Mouse (Mus musculus): ENCODE measurements around the gene Sorcs3.

The Sorcs3 gene

DNA sequence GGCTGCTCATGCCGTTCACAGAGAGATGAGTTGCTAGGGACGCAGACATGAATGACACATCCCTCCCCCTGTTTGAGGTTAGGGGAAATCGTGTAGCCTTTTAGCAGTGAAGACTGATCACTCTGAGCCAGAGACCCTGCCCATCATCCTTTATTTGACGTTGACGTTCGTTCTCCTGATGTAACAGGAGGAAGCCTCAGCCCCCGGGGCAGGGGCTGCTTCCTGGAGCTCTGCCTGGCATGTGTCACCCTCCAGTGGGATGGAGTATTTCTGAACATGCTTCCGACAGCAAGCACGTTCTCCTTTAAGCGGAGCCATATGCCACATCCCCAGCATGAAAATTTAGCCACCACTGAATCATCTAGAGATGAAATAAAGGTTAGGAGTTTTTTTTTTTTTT is 162.2 kb downstream of the Sorcs3 start:
- Histone ChIP-seq H3K9me3 (ENCODE audit: low read length) (no peaks in the 10 kb centered on the region), H3K36me3 (ENCODE audit: insufficient read depth, low read length) (no peaks in the 10 kb centered on the region), H3K4me1 (replicated peaks; ENCODE audit: low read depth, low read length) (no peaks in the 10 kb centered on the region), H3K4me3 (replicated peaks; ENCODE audit: low read length) (no peak overlapping the region), H3K27me3 (ENCODE audit: insufficient read depth, low read length) (no peaks in the 10 kb centered on the region)
- TF ChIP-seq CTCF (conservative IDR thresholded peaks at IDR 0.05; ENCODE audit: low read length) (no peak), NANOG (IDR thresholded peaks at IDR 0.05; ENCODE audit: borderline replicate concordance, low read length) (no peak), POU5F1 (IDR thresholded peaks at IDR 0.05; ENCODE audit: borderline replicate concordance, low read length) (no peak)

DNA sequence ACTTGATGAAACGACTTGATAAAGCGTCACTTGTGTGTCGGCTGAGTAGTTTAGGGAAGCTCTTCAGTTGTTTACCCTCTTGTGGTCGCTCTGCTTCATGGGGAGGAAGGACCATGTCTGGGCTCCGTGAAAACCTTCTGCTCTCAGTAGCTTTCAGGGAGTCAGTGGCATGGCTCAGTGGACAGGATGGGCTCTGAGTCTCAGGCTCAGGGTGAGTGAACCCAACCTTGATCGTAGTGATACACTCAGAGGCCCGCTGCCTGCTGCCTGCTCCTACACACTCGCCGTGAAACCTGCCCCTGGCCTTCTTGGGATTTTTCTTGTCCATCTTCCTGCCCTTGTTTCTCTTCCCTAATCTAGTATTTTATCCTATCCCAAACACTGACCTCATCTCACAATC is 166.0 kb downstream of the Sorcs3 start:
- no peaks in the 10 kb centered on the region for H3K27me3 ChIP-seq (ENCODE audit: insufficient read depth, low read length)
- H3K4me3 ChIP-seq (replicated peaks; ENCODE audit: low read length) = no peak overlapping the region
- TF ChIP-seq CTCF (conservative IDR thresholded peaks at IDR 0.05; ENCODE audit: low read length) (no peak), NANOG (IDR thresholded peaks at IDR 0.05; ENCODE audit: borderline replicate concordance, low read length) (no peak), POU5F1 (IDR thresholded peaks at IDR 0.05; ENCODE audit: borderline replicate concordance, low read length) (no peak)
- H3K4me1 ChIP-seq (replicated peaks; ENCODE audit: low read depth, low read length) = no peaks in the 10 kb centered on the region
- H3K36me3 ChIP-seq (ENCODE audit: insufficient read depth, low read length) = no peaks in the 10 kb centered on the region
- no peaks in the 10 kb centered on the region for H3K9me3 ChIP-seq (ENCODE audit: low read length)

DNA sequence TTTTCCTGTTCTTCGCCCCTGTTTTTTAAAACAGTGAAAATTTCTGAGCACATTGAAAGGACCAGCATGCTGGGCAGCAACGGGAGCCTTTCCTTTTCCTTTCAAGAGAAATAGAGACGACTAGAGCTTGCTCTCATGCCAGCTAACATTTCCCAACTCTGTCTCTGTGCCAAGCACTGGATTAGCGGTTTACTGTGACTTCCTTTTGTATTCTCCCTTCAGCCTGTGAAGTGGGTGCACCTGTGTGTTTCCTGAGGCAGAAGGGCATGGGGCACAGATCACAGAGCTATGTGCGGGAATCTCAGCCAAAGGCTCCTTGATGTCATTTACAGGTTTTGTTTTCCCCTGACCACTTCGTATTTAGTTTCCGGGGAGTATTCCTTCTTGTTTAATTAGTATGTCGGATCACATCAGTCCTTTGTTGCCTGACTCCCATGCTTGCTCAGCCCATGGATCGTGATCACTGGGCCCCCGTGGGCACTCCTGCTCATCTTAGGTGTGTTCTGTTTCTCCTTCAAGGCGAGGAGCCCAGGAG is 172.2 kb downstream of the Sorcs3 start:
- no peak overlapping the region for H3K4me3 ChIP-seq (replicated peaks; ENCODE audit: low read length)

DNA sequence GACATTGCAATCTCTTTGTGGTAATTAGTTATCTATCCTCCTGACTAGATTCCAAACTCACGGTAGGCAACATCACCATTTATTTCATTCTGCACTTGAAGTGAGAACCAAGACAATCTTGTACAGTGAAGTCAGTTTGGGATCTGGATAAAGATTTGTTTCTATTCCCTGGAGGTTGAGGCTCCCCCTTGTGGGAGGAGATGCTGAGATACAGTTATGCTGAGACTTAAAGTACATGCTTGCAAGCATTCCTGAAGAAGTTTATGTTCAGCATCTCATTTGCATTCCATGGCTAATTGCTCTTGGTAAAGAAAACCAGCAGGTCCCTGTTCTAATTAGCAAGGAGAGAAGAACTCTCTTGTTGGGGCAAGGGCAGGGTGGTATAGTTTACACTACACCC is 185.7 kb downstream of the Sorcs3 start:
- Histone ChIP-seq H3K4me1 (replicated peaks; ENCODE audit: low read depth, low read length) (no peaks in the 10 kb centered on the region), H3K27me3 (ENCODE audit: insufficient read depth, low read length) (no peaks in the 10 kb centered on the region), H3K9me3 (ENCODE audit: low read length) (no peaks in the 10 kb centered on the region), H3K4me3 (replicated peaks; ENCODE audit: low read length) (no peak overlapping the region), H3K36me3 (ENCODE audit: insufficient read depth, low read length) (no peaks in the 10 kb centered on the region)
- TF ChIP-seq POU5F1 (IDR thresholded peaks at IDR 0.05; ENCODE audit: borderline replicate concordance, low read length) (no peak), NANOG (IDR thresholded peaks at IDR 0.05; ENCODE audit: borderline replicate concordance, low read length) (no peak), CTCF (conservative IDR thresholded peaks at IDR 0.05; ENCODE audit: low read length) (no peak)

More for the DNA sequence above, 172.2 kb downstream of the Sorcs3 start:
- H3K27me3 ChIP-seq (ENCODE audit: insufficient read depth, low read length) = no peaks in the 10 kb centered on the region
- no peaks in the 10 kb centered on the region for H3K4me1 ChIP-seq (replicated peaks; ENCODE audit: low read depth, low read length)
- H3K9me3 ChIP-seq (ENCODE audit: low read length) = no peaks in the 10 kb centered on the region
- no peaks in the 10 kb centered on the region for H3K36me3 ChIP-seq (ENCODE audit: insufficient read depth, low read length)
- TF ChIP-seq NANOG (IDR thresholded peaks at IDR 0.05; ENCODE audit: borderline replicate concordance, low read length) = no peak
- TF ChIP-seq POU5F1 (IDR thresholded peaks at IDR 0.05; ENCODE audit: borderline replicate concordance, low read length) = no peak
- no peak for TF ChIP-seq CTCF (conservative IDR thresholded peaks at IDR 0.05; ENCODE audit: low read length)

DNA sequence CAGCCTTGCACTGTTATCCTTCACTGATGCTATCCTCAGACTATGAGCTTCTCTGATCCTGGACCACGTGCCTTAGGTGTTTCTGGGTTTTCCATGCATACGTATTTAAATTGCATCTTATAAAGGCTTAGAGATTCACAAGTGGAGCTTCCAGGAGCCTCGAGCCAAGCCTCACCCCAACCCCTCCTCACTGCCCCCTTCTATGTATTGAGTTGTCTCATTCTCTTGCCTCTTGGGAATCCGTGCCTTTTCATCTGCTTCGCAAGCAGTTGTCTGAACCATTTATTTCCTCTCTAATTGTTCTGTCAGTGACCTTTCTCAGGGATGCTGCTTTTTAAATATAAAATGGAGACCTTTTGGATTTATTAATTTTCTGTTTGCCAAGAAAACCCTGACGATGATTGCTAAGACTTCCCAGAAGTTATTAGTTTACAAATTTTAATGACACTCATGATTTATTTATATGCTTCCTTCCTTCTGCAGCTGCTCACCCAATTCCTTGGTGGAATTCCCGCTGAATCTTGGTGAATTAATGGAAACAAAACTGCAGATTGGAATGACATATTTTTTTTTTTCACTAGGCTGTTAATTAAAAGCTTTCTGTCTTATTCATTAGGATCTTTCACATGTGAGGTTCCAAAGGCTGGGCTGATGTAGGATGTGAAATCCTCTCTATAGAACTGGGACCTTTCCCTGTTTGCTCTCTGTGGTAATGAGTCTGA is 199.1 kb downstream of the Sorcs3 start:
- no peaks in the 10 kb centered on the region for H3K36me3 ChIP-seq (ENCODE audit: insufficient read depth, low read length)
- TF ChIP-seq POU5F1 (IDR thresholded peaks at IDR 0.05; ENCODE audit: borderline replicate concordance, low read length) (no peak), NANOG (IDR thresholded peaks at IDR 0.05; ENCODE audit: borderline replicate concordance, low read length) (no peak), CTCF (conservative IDR thresholded peaks at IDR 0.05; ENCODE audit: low read length) (no peak)

DNA sequence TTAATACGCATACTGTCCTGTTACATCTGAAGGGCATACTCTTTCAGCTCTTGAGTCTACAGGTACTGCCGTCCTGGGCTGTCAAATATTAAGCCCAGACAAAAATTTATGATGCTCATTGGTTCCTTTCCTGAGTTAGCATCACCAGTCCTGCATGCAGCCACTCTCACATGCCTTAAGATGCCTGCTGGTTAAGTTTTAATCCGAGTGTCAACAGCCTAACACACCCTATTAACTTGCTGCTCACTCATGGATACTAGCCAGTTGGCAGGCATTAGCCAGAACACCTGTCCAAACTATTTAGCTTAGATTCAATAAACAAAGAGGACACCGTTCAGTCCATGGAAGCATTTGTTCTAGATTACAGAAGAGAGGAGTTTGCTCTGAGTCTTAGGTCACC is 202.4 kb downstream of the Sorcs3 start:
- TF ChIP-seq NANOG (IDR thresholded peaks at IDR 0.05; ENCODE audit: borderline replicate concordance, low read length) (no peak), CTCF (conservative IDR thresholded peaks at IDR 0.05; ENCODE audit: low read length) (no peak), POU5F1 (IDR thresholded peaks at IDR 0.05; ENCODE audit: borderline replicate concordance, low read length) (no peak)
- Histone ChIP-seq H3K36me3 (ENCODE audit: insufficient read depth, low read length) (no peaks in the 10 kb centered on the region), H3K27me3 (ENCODE audit: insufficient read depth, low read length) (no peaks in the 10 kb centered on the region), H3K4me1 (replicated peaks; ENCODE audit: low read depth, low read length) (no peaks in the 10 kb centered on the region), H3K9me3 (ENCODE audit: low read length) (no peaks in the 10 kb centered on the region), H3K4me3 (replicated peaks; ENCODE audit: low read length) (no peak overlapping the region)

More for the DNA sequence above, 199.1 kb downstream of the Sorcs3 start:
- H3K4me1 ChIP-seq (replicated peaks; ENCODE audit: low read depth, low read length) = no peaks in the 10 kb centered on the region
- H3K27me3 ChIP-seq (ENCODE audit: insufficient read depth, low read length) = no peaks in the 10 kb centered on the region
- no peak overlapping the region for H3K4me3 ChIP-seq (replicated peaks; ENCODE audit: low read length)
- no peaks in the 10 kb centered on the region for H3K9me3 ChIP-seq (ENCODE audit: low read length)

DNA sequence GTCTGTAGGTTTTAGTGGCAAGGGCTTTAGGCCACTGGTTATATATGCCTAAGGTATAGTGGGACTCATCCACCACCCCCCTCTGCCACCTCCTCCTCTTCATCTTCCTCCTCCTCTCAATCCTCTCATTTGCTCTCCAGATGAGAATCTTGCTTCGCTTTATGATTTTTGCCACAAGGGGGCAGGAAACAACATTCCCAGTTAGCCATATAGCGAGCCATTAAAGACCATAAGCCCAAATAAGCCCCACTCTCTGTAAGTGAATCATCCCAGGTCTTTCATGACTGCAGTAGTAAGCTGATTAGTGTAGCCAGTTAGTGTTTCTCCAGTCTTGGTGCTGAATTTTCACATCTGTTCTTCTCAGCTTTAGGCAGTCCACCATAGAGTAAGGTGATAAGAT is 205.5 kb downstream of the Sorcs3 start:
- H3K27me3 ChIP-seq (ENCODE audit: insufficient read depth, low read length) = no peaks in the 10 kb centered on the region
- TF ChIP-seq CTCF (conservative IDR thresholded peaks at IDR 0.05; ENCODE audit: low read length) (peak; percentile 28), NANOG (IDR thresholded peaks at IDR 0.05; ENCODE audit: borderline replicate concordance, low read length) (no peak)
- H3K9me3 ChIP-seq (ENCODE audit: low read length) = no peaks in the 10 kb centered on the region
- H3K4me1 ChIP-seq (replicated peaks; ENCODE audit: low read depth, low read length) = no peaks in the 10 kb centered on the region
- no peaks in the 10 kb centered on the region for H3K36me3 ChIP-seq (ENCODE audit: insufficient read depth, low read length)
- no peak overlapping the region for H3K4me3 ChIP-seq (replicated peaks; ENCODE audit: low read length)

DNA sequence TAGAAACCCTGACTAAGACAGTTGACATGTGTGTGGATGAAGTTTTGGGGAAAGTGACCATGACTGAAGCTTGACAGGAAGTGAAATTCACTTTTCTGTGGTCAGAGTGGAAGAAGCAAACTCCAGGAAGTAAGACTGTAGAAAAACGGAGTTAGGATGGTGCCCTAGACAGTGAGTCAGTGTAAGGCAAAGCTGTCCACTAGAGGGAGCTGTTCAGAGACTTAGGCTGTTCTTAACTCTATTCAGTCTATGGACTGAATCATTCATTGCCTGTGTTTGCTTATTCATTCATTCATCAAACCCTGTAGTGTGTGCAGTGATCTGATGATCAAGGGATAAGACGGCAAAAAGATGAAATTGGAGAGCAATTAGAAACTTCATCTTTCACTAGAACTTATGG is 208.0 kb downstream of the Sorcs3 start:
- Histone ChIP-seq H3K9me3 (ENCODE audit: low read length) (no peaks in the 10 kb centered on the region), H3K4me1 (replicated peaks; ENCODE audit: low read depth, low read length) (no peaks in the 10 kb centered on the region), H3K4me3 (replicated peaks; ENCODE audit: low read length) (no peak overlapping the region), H3K36me3 (ENCODE audit: insufficient read depth, low read length) (no peaks in the 10 kb centered on the region), H3K27me3 (ENCODE audit: insufficient read depth, low read length) (no peaks in the 10 kb centered on the region)
- TF ChIP-seq CTCF (conservative IDR thresholded peaks at IDR 0.05; ENCODE audit: low read length) = peak; percentile 48
- TF ChIP-seq NANOG (IDR thresholded peaks at IDR 0.05; ENCODE audit: borderline replicate concordance, low read length) = no peak

DNA sequence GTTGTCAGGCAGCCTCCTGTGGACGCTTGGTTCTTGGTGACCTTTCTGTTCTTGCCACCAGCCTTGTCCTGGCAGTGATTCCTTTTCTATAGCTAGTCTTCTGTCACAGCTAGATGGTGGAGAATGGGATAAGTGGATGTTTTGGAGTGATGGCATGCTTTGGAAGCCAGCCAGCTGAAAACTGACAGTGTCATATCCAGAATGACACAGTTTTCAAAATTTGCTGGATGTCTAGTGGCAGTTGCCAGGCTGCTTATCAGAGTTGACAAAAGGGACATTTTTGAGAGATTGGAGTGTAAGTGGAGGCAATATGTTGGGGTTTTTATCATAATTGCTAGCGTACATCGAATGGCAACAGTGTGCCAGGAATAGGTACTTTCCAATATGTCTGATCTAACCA is 212.5 kb downstream of the Sorcs3 start:
- Histone ChIP-seq H3K4me3 (replicated peaks; ENCODE audit: low read length) (no peak overlapping the region), H3K4me1 (replicated peaks; ENCODE audit: low read depth, low read length) (no peaks in the 10 kb centered on the region), H3K36me3 (ENCODE audit: insufficient read depth, low read length) (no peaks in the 10 kb centered on the region), H3K9me3 (ENCODE audit: low read length) (no peaks in the 10 kb centered on the region), H3K27me3 (ENCODE audit: insufficient read depth, low read length) (no peaks in the 10 kb centered on the region)
- TF ChIP-seq CTCF (conservative IDR thresholded peaks at IDR 0.05; ENCODE audit: low read length) = no peak
- TF ChIP-seq NANOG (IDR thresholded peaks at IDR 0.05; ENCODE audit: borderline replicate concordance, low read length) = no peak
- no peak for TF ChIP-seq POU5F1 (IDR thresholded peaks at IDR 0.05; ENCODE audit: borderline replicate concordance, low read length)
